Mouse (Mus musculus) liver, adult 2 months (tissue): ENCODE data around the gene Cfap97d1.

Experiments
- CTCF ChIP-seq: fragments of 200-500 bp; IDR thresholded peaks from 2 replicates; pipeline ENCODE4 v1.5.1; 2011; ENCODE audit warnings: low read depth, low read length, control low read depth
- POLR2A ChIP-seq: fragments of 200-500 bp; IDR thresholded peaks from 2 replicates; pipeline ENCODE4 v1.6.1; 2011; ENCODE audit warnings: low read length, control low read depth; ENCODE audit not compliant: insufficient read depth; ENCODE audit errors: extremely low read depth

GRCm38 (mm10) chr11:102034887-102035286, 50.8 kb downstream of the Cfap97d1 start:
- TF ChIP-seq CTCF (no peak), POLR2A (no peak)
